Mouse (Mus musculus): ENCODE measurements around the gene Aipl1. TPM values are rescaled to one million over a fixed set of nuclear protein-coding genes. Genes with fewer than 3 reads are reported as not detected.

Gene Aipl1
- total RNA-seq, 2 experiments from 2014 or later, result not detected

DNA sequence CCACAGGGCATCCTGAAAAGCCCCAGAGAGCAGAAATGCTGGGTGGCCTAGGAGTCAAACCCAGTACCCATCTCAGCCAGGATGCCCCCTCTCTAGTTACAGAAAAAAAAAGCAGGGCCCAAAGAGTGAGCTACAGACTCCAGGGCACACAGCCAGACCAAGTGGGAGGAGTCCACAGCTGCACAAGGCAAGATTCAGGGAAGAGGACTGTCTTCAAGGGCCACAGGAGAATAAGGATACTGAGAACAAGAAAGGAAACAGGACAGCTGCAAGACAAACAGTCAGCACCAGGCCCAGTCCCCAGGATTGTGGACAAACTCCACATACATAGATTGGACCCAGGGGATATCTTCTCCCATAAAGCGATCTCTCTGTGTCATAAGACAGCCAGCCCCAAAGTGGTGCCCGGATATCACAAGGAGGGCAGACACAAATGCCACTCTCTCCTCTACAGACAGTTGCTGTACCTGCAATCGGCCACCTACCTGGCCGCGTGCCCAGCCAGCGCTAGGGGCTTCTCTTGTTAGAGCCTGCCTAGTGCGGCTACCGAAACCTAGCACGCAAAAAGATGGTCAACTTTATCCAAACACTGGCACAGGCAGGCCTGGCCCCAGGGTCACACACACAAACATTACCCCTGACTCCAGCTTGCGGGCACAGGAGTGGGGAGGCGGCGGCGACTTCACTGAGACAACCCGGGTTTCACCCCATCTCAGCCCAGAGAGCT is 13.0 kb upstream of the Aipl1 start:
- peak; percentile 39 for DNase-seq

DNA sequence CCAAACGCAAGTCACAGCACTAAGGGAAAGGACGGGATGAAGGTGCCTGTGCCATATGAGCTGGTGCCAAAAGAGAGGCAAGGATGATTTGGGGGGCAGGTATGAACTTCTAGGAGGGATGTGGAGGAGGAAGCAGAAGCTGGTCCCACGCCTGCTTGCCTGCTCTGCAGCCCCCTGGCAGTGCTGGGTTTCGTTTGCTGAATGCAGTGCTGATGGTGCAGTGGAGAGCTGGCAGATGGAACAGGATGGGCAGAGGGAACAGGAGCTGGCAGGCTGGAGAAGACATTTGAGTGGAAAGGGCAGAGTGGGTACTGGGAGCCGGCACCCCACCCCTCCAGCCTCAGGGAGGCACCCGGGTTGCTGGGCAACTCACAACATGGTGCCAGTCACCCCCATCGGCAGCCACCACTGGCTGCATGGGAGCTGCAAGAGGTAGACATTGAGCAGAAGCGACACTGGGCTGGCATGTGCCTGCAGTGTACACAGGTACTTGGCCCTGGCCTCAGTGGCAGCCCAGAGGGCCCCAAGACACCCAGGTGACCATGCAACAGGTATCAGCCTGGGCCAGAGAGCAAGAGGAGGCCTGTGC is 12.0 kb upstream of the Aipl1 start:
- DNase-seq, result no peak

DNA sequence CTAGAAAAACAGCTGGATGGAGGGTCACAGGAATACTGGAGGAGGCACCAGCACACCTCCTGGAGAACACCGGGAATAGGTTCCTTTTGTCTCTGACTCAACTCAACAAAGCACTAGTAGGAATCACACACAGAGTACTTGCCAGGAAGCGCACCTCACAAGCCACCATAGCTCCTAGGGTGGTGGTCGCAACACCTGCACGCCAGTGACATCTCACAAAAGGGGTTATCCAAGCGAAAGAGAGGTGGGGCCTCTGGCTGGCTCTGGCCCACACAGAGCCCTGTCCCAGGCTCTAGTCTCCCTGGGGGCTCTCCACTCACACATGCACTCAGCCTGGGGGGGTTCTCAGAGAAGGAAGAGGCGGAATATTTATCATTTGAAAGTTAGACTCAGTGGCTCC is 11.4 kb upstream of the Aipl1 start:
- no peak for DNase-seq

DNA sequence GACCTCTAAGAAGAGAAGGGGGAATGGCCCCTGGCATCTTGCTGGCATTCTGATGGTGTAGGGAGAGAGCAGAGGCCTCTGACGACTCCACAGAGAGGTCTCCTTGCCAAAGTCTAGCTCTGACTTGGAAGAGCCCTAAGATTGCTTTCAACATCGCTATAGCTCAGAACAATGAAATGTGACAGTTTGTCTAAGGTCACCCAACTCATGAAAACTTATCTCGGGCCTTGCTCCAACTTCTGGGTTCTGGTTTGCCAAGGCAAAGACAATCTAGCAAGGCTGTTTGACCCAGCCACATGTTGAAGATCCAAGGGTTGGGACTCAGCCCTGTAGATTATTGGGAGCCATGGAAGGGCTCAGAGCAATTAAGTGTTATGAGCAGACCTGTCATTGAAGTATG is 6.9 kb upstream of the Aipl1 start:
- no peak for DNase-seq

DNA sequence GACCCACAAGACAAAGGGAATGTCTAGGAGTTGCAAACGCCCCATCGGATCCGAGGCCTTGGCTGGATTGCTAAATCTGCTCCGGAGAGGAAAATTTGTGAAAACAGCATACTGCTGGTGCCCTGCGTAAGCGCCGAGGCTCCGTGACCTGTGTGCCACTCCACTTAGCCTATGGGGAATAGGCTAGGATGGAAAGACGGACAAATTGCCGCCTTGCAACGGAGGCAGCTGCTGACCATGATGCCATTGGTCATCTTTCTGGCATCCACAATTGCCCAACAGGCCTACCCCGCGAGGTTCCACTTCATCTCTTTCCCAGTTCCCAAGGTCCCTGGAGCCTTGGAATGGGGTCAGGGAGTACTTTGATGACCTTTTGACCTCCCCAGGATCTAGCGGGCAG is 5.3 kb upstream of the Aipl1 start:
- no peak for DNase-seq

DNA sequence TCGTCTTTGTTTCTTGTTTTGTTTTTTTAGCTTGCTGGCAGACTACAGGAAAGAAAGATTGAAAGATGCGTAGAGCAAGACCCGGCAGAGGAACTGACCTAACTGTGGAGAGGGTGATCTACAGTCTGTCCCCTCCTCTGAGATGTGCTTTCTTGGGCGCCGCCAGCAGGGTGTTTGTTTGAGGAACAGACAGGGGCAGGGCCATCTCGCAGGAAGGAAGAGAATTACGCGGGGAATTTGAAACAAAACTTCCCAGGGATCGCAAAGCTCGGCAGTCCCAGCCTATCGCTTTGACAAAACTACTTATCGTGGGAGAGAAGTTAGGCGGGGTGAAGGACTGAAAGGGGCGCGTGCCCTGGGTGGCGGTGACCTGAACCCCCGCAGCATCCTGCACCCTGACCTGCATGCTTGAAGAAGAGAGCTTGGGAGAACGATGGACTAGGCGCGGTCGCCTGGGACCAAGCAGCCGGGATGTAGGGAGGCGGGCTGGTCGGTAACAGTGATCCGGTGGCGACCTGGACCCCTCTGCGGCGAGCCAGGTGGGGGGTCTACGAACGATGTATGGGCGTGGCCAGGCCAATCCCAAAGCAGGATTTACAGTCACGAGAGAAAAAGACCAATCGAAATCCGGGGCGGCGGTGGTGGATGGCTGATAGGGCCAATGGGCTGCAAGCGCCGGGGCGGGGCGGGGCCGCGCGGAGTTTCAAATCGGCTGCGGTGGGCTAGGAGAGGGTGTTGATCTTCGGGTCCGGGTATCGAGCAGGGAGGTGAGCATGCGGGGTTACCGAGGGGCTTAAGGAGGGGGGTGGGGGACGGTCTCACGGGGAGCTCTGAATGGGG is 4.7 kb upstream of the Aipl1 start, which contains the start of gene Pimreg:
Gene Pimreg, plus strand, starts transcription at position 265 of the 840 bp plus-strand sequence.
- DNase-seq, result peak; percentile 79

DNA sequence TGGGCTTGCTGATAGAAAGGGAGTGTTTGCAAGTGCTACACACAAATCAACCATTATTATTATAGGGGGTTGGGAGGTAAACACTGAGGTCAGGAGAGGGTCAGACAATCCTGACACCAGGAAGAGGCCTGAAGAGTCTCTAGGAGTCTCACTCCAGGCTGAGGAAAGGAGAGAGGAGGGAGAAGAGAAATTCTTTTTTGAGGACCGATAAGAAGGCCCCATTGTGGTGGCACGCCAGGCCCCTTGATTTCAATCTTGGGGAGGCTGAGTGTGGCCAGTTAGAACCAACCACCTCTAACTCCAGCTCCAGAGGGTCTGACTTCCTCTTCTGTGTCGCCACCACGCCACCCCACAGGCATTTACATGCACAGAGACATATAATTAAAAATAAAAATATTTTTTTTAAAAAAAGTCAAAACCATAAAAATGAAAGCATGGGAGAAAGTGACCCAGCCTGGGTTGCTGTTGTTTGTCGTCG is 4.0 kb upstream of the Aipl1 start:
- no peak for DNase-seq

DNA sequence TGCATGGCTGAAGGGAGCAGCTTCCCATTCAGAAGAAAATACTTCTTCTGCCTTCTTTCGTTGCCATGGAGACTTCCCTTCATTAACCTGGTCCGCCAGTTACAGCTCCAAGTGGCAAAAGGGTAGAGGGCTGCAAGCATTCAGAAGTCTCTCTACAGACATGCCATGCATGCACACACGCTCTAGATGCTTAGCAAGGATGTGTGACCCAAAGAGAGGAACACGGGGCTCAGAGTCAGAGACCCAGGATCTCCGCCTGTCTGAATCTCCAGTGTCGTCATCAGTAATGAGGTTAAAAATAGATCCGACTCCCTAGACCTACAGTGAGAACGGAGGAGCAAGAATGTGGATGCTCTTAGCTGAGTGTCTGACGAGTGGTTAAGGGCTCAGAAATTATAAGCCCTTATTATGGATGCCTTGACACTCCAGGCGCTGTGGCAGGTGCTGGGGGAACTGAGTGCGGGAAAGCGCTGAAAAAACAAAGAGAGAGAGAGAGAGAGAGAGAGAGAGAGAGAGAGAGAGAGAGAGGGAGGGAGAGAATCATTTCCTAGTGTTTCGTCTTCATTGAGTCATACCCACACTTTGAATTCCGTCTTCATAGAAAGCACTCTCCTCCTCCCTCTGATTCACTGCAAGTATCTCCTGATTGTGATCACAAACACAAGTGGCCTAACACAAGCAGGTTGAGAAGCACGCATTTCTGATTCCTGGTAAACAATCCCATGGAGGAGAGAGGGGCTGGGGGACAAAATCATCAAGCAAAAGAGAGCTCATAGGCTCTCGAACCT is 2.5 kb upstream of the Aipl1 start:
- no peak for DNase-seq

DNA sequence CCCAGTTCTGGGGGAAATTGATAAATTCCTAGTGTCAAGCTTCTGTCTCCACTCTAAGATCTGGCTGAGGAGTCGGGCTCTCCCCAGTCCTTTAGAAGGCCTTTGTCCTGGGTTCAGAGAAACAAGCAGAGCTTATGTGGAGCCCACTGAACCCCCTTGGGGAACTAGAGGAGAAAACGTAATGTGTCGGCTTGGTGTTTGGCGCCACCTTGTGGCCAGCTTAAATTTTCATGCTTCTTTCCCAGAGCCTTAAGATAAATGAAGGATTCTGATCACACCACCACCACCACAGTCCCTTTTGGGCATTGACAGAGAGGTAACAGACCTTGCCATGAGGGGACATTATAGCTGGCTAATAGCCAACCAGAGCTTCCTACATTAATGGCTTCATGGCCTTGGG is 687 bp upstream of the Aipl1 start:
- no peak for DNase-seq

DNA sequence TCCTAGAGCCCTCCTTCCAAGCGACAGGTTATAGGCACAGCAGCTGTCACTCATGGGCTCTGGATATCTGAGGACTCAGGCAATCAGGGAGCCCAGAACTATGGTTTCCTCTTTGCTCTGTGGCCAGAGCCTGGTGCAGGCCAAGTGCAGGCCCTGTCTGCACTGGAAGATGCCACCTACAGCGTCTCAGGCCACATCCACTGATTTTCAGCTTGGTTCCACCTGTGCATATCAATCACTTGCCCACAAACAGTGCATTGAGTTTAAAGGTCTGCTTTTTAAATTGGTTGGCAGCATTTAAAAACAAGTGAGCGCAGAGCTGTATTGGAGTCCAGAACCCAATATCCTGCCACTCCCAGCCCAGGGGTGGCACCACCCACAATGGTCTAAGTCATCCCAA is 4.7 kb downstream of the Aipl1 start:
- DNase-seq, result no peak

DNA sequence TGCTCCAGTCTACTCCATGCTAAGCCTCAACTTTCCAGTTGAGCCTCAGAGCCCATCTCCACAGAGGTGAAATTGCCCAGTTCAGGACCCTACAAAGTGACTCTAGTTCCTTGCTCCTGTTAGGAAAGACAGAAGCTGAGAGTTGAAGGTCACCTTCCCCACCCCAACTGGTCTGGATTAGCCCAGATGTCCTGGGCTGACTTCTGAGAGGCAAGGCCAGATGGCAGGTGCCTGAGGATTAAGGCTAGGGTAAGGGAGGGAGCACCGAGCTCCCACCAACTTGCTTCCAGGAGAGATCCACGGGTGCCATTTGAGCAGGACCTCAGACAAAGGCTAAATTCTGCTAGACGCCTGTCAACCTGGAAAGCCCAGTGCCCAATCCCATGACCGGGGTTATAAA is 5.2 kb downstream of the Aipl1 start:
- no peak for DNase-seq

DNA sequence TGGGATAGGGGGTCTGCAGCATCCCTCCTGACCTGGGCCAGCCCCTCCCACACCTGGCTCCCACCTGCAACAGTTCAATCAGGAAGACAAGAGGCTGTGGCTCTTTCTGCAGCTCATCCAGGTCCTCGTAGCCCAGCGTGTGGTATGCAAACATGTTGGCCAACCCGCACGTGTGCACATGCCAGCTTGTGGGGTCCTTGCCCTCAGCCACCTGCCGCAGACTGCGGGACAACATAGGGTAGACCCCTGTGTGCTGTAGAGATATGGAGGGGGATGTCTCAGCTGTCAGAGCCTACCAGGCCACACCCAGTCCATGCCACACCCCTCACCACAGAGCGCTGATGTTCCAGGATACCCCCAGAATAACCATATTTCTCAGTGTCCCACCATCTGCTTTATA is 6.0 kb downstream of the Aipl1 start:
- no peak for DNase-seq

DNA sequence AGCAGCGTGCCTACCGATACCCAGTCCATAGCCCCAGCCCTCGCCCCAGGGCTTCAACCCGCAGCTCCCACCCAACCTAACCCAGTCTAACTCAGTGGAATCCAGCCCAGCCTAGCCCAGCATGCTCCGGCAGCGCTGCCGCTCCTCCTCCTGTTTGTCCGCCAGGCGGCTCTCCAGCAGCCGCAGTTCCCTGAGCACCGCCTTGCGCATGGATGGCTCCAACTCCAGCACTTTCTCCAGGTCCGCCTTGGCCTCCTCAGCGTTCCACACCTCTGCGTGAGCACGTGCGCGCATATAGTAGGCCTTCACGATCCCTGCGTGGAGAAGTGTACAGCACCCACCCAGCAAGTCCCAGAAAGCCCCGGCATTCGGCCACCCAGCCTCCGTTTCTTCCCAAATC is 8.2 kb downstream of the Aipl1 start:
- DNase-seq, result no peak

DNA sequence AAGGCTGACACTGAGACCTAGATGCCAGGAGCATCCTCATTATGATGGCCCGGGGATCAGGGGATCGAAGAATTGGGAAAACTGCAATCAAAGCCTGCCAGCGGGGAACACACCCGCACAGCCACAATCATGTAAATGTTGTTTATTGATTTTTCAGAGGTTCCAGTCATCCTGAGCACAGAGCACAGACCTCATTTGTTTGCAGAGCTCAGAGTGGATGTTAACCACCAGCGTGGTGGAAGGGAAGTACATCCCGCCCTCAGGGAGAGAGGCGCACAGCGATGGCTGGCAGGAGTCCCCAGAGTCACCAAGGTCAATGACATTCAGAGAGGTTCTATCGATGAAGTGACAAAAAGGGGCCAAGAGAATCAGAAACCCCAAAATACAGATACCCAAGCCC is 9.5 kb downstream of the Aipl1 start:
- DNase-seq, result no peak

DNA sequence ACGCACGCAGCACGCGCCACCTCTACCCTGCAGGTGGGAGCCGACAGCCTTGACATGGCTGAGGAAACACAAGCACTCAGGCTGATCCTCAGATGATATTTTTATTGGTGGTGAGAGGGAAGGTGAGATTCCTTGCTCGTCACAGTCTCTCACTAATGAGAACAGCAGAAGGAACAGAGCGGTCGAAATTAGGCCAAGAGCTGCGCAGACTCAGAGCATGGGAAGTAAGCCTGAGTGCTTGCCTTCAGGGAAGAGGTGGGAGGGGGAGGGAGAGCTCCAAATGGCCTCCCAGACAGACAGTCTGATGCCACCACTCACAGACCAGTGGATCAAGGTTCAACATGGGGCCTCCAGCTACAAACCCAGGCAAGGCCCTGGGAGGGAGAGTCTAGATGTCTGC is 10.8 kb downstream of the Aipl1 start:
- no peak for DNase-seq

DNA sequence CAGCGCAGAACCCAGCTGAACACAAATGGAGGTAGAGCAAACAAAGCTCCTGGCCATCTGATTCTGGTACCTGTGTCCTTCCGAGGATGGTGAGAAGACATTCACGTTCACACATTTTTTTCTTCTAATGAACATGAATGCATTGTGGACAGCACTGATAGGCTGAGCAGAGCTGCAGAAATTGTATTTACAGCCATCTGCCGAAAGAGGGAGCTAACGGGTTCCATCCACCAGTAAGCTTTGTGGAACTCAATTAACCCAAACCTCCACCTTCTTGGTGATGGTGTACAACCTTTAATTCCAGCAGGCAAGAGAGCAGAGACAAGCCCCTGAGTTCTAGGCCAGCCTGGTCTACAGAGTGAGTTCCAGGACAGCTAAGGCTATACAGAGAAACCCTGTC is 11.5 kb downstream of the Aipl1 start:
- no peak for DNase-seq

DNA sequence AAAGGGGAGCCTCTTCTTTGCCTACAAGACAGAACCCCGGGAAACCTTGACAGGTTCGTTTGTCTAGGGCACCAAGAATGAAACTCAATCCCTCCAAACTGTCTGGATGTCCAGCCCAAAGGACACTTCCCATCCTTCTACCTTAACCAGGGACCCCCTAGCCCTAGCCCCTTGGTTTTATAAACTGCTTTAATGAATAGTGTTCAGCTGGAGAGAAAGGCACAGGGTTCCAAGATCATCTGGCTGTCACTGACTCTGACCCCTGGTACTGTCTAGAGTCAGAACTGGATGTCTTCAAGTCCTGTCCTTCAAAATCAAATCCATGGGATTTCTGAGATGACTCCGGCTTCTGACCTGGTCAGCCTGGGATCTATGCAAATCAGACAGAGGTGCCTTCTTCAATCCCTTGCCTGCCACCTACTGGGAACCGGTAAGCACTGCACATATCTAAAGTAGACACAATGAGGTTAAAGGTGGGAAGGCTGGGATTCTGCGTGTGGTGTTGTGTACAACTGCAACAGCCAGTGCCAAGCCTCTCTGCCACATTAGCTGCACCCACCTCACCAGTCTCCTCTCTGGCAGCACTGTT is 13.0 kb downstream of the Aipl1 start:
- peak; percentile 31 for DNase-seq

DNA sequence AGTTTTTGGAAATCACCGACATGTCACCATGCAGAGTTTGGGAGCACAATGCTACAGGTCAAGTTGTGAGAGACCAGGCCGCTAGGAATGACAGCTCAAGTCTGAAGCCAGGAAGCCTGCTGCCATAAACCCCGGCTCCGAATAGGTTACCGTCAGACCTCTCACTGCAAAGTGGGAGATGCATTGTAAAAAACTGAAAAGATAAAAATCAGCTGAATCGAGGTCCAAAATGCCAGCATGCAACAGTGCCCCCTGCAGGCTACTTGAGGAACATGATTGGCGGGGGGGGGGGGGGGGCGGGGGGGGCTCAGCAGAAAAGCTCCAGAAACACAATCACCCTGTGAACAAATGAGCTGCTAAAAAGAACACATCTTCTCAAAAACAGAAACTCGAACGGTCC is 13.7 kb downstream of the Aipl1 start:
- DNase-seq, result no peak

DNA sequence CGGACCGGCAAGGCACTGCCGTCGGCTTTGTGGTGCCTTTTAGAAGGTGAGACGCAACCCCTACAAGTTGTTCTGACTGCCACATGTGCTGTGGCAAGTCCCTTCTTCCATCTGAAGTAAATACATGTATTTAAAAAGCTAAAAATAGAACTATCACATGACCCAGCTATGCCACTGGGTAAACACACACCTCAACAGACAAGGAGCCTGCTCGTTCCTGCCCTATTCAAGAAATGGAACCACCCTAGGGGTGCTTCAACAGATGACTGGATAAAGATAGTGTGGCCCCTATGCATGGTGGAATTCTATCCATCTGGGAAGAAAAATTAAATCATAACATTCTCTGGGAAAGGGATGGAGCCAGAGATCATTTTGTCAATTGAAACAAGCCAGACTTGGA is 14.5 kb downstream of the Aipl1 start:
- no peak for DNase-seq

DNA sequence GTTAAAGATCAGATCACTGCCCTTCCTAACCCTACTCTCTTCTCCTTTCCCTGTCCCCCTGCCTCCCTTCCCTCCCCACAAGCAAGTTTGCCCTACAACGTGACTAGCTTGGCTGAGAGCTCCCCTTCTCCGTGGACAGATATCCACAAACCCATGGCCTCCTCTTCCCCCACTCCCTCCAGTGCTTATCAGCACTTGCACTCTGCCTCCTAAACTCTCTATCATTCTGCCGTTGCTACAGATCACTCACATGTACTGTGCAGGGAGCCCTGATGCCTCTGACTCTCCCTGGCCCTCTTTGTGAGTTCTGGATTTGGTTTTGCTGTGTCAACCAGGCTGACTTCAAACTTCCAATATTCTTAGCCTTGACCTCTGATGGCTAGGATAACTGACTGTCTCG is 16.3 kb downstream of the Aipl1 start:
- DNase-seq, result no peak

DNA sequence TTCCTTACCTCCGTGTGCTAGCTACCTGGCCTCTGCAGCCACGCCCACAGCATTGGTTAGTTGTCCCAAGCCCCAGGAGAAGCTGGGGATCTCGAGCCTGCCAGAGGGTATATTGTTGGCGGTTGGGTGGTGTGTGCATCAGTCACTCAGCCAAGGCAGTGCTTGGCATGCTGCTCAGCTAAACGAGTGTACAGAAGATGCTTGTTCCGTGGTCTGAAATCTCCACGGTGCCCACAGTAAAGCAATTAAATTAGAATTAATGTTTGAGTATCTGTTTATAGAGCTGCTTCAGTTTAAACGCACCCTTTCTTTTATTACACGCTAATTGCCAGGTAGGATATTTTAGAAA is 20.1 kb downstream of the Aipl1 start:
- DNase-seq, result no peak

Data from gastrocnemius, postnatal 25 days (tissue).